Mouse (Mus musculus): ENCODE results near the gene Cpox. TPM values are rescaled to one million over a fixed set of nuclear protein-coding genes. Genes with fewer than 3 reads are reported as not detected.

Cpox gene
- polyA plus RNA-seq, 1 experiment from 2014 or later, result 13.4 TPM

- H3K9me3 ChIP-seq (ENCODE audit: low read length), result no peaks in the 10 kb centered on the region
- WGBS, result 86% methylated on average over 5 of the region's 5 CpGs
- no peaks in the 10 kb centered on the region for H3K36me3 ChIP-seq (ENCODE audit: insufficient read depth, low read length)
- H3K9ac ChIP-seq (replicated peaks; ENCODE audit: low read depth), result no peak overlapping the region
- H3K4me3 ChIP-seq (ENCODE audit: low read depth, low read length), result no peak overlapping the region
- DNase-seq (ENCODE audit: low spot score) (no peak), ATAC-seq (no peak)
- H3K4me2 ChIP-seq (replicated peaks; ENCODE audit: low read depth, low read length), result no peak overlapping the region
- H3K4me1 ChIP-seq (ENCODE audit: insufficient read depth, low read depth, low read length), result no peaks in the 10 kb centered on the region
- no peaks in the 10 kb centered on the region for H3K27me3 ChIP-seq (replicated peaks; ENCODE audit: insufficient read depth, low read length)
- TF ChIP-seq EP300 (IDR thresholded peaks at IDR 0.05), result no peak
- TF ChIP-seq CTCF (IDR thresholded peaks at IDR 0.05), result no peak
- no peak overlapping the region for H3K27ac ChIP-seq (ENCODE audit: low read length)
These were observed 41.1 kb upstream of the Cpox start for GRCm38 (mm10) chr16:58628968-58629367.

- WGBS, result 51% methylated on average over 2 of the region's 2 CpGs
These were observed 40.4 kb upstream of the Cpox start for GRCm38 (mm10) chr16:58629736-58630135.

GRCm38 (mm10) chr16:58635866-58636265, 34.2 kb upstream of the Cpox start:
- Histone ChIP-seq H3K4me1 (ENCODE audit: insufficient read depth, low read depth, low read length) (no peaks in the 10 kb centered on the region), H3K36me3 (ENCODE audit: insufficient read depth, low read length) (no peaks in the 10 kb centered on the region), H3K9ac (replicated peaks; ENCODE audit: low read depth) (no peak overlapping the region), H3K9me3 (ENCODE audit: low read length) (no peaks in the 10 kb centered on the region), H3K4me2 (replicated peaks; ENCODE audit: low read depth, low read length) (no peak overlapping the region), H3K4me3 (ENCODE audit: low read depth, low read length) (no peak overlapping the region), H3K27ac (ENCODE audit: low read length) (no peak overlapping the region), H3K27me3 (replicated peaks; ENCODE audit: insufficient read depth, low read length) (no peaks in the 10 kb centered on the region)
- DNase-seq (ENCODE audit: low spot score) (no peak), ATAC-seq (no peak)
- TF ChIP-seq CTCF (IDR thresholded peaks at IDR 0.05) (no peak), EP300 (IDR thresholded peaks at IDR 0.05) (no peak)
- WGBS, result 41% methylated on average over 2 of the region's 2 CpGs

More at GRCm38 (mm10) chr16:58629736-58630135, 40.4 kb upstream of the Cpox start:
- Histone ChIP-seq H3K36me3 (ENCODE audit: insufficient read depth, low read length) (no peaks in the 10 kb centered on the region), H3K4me2 (replicated peaks; ENCODE audit: low read depth, low read length) (no peak overlapping the region), H3K27ac (ENCODE audit: low read length) (no peak overlapping the region), H3K4me3 (ENCODE audit: low read depth, low read length) (no peak overlapping the region), H3K27me3 (replicated peaks; ENCODE audit: insufficient read depth, low read length) (no peaks in the 10 kb centered on the region), H3K9ac (replicated peaks; ENCODE audit: low read depth) (no peak overlapping the region), H3K9me3 (ENCODE audit: low read length) (no peaks in the 10 kb centered on the region), H3K4me1 (ENCODE audit: insufficient read depth, low read depth, low read length) (no peaks in the 10 kb centered on the region)
- TF ChIP-seq CTCF (IDR thresholded peaks at IDR 0.05), result no peak
- TF ChIP-seq EP300 (IDR thresholded peaks at IDR 0.05), result no peak
- no peak for DNase-seq (ENCODE audit: low spot score)
- ATAC-seq, result no peak

GRCm38 (mm10) chr16:58637448-58637847, 32.6 kb upstream of the Cpox start:
- Histone ChIP-seq H3K36me3 (ENCODE audit: insufficient read depth, low read length) (no peaks in the 10 kb centered on the region), H3K9ac (replicated peaks; ENCODE audit: low read depth) (no peak overlapping the region), H3K4me3 (ENCODE audit: low read depth, low read length) (no peak overlapping the region), H3K4me1 (ENCODE audit: insufficient read depth, low read depth, low read length) (no peaks in the 10 kb centered on the region), H3K27me3 (replicated peaks; ENCODE audit: insufficient read depth, low read length) (no peaks in the 10 kb centered on the region), H3K9me3 (ENCODE audit: low read length) (no peaks in the 10 kb centered on the region), H3K4me2 (replicated peaks; ENCODE audit: low read depth, low read length) (no peak overlapping the region), H3K27ac (ENCODE audit: low read length) (no peak overlapping the region)
- ATAC-seq (no peak), DNase-seq (ENCODE audit: low spot score) (no peak)
- 72% methylated on average over 4 of the region's 4 CpGs for WGBS
- TF ChIP-seq EP300 (IDR thresholded peaks at IDR 0.05) (no peak), CTCF (IDR thresholded peaks at IDR 0.05) (no peak)

- H3K27me3 ChIP-seq (replicated peaks; ENCODE audit: insufficient read depth, low read length), result no peaks in the 10 kb centered on the region
- no peak overlapping the region for H3K27ac ChIP-seq (ENCODE audit: low read length)
- ATAC-seq, result no peak
- H3K36me3 ChIP-seq (ENCODE audit: insufficient read depth, low read length), result no peaks in the 10 kb centered on the region
- no peak overlapping the region for H3K9ac ChIP-seq (replicated peaks; ENCODE audit: low read depth)
- TF ChIP-seq CTCF (IDR thresholded peaks at IDR 0.05) (no peak), EP300 (IDR thresholded peaks at IDR 0.05) (no peak)
- no peak overlapping the region for H3K4me2 ChIP-seq (replicated peaks; ENCODE audit: low read depth, low read length)
- H3K4me1 ChIP-seq (ENCODE audit: insufficient read depth, low read depth, low read length), result no peaks in the 10 kb centered on the region
- H3K4me3 ChIP-seq (ENCODE audit: low read depth, low read length), result no peak overlapping the region
- 77% methylated on average over 7 of the region's 7 CpGs for WGBS
- no peaks in the 10 kb centered on the region for H3K9me3 ChIP-seq (ENCODE audit: low read length)
- no peak for DNase-seq (ENCODE audit: low spot score)
These were observed 32.1 kb upstream of the Cpox start for GRCm38 (mm10) chr16:58638016-58638415.

- no peak for ATAC-seq
- DNase-seq (ENCODE audit: low spot score), result no peak
- TF ChIP-seq EP300 (IDR thresholded peaks at IDR 0.05) (no peak), CTCF (IDR thresholded peaks at IDR 0.05) (no peak)
- Histone ChIP-seq H3K4me2 (replicated peaks; ENCODE audit: low read depth, low read length) (no peak within 1 kb of the TSS), H3K27me3 (replicated peaks; ENCODE audit: insufficient read depth, low read length) (no peaks in the 10 kb centered on the region), H3K4me1 (ENCODE audit: insufficient read depth, low read depth, low read length) (no peaks in the 10 kb centered on the region), H3K9me3 (ENCODE audit: low read length) (no peaks in the 10 kb centered on the region), H3K27ac (ENCODE audit: low read length) (no peak within 1 kb of the TSS), H3K36me3 (ENCODE audit: insufficient read depth, low read length) (no peaks in the 10 kb centered on the region), H3K9ac (replicated peaks; ENCODE audit: low read depth) (no peak within 1 kb of the TSS), H3K4me3 (ENCODE audit: low read depth, low read length) (no peak within 1 kb of the TSS)
- WGBS, result 55% methylated on average over 3 of the region's 3 CpGs
These were observed 31.4 kb upstream of the Cpox start, which contains the start of gene E330017A01Rik for GRCm38 (mm10) chr16:58638689-58639175. E330017A01Rik (minus strand) TSS chr16:58638739.

GRCm38 (mm10) chr16:58649979-58650378, 20.1 kb upstream of the Cpox start:
- Histone ChIP-seq H3K9ac (replicated peaks; ENCODE audit: low read depth) (no peak overlapping the region), H3K4me1 (ENCODE audit: insufficient read depth, low read depth, low read length) (no peaks in the 10 kb centered on the region), H3K4me3 (ENCODE audit: low read depth, low read length) (no peak overlapping the region), H3K27ac (ENCODE audit: low read length) (no peak overlapping the region), H3K4me2 (replicated peaks; ENCODE audit: low read depth, low read length) (no peak overlapping the region), H3K9me3 (ENCODE audit: low read length) (no peaks in the 10 kb centered on the region), H3K27me3 (replicated peaks; ENCODE audit: insufficient read depth, low read length) (no peaks in the 10 kb centered on the region), H3K36me3 (ENCODE audit: insufficient read depth, low read length) (no peaks in the 10 kb centered on the region)
- DNase-seq (ENCODE audit: low spot score) (no peak), ATAC-seq (no peak)
- 94% methylated on average over 10 of the region's 10 CpGs for WGBS
- TF ChIP-seq CTCF (IDR thresholded peaks at IDR 0.05) (no peak), EP300 (IDR thresholded peaks at IDR 0.05) (no peak)

All from lung, postnatal 0 days (tissue).